Mouse (Mus musculus) cortical plate, adult 2 months (tissue): ENCODE measurements around the gene Abhd12.

ENCODE experiments used
- CTCF ChIP-seq: fragments of 200-500 bp; IDR thresholded peaks from 2 replicates; pipeline ENCODE4 v1.5.1; 2011; ENCODE audit warnings: mild to moderate bottlenecking, control low read depth, low read length; ENCODE audit not compliant: insufficient read depth; ENCODE audit errors: extremely low read depth
- POLR2A ChIP-seq: fragments of 200-500 bp; IDR thresholded peaks from 2 replicates; pipeline ENCODE4 v1.6.1; 2011; ENCODE audit warnings: mild to moderate bottlenecking, low read length, control low read depth; ENCODE audit not compliant: insufficient read depth; ENCODE audit errors: extremely low read depth

DNA sequence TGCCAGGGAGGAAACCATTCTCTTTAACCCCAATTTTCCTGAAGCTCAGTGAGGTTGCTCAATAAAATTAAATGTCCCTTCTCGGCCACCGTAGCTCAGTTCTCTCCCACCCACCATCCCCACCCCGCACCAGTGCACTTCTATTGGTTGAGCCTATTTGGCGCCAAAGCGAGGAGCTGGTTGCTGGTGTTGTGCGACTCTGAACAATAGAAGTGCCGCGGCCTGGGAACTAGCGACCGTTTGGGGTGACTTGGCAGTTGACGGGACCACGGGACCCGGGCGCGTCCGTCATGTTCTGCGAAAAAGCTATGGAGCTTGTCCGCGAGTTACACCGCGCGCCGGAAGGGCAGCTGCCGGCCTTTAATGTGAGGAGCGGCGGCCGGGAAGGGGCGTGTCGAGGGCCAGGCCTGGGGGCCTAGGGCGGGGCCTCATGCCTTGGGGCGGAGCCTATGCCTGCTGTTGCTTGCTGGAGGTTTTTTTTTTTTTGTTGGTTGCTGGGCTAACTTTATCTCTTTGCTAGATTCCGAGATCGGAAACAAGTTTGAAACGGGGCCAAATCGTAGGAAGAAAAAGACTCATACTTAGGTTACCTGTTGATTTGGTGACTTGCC, 5.0 kb upstream of the Abhd12 start:
- TF ChIP-seq CTCF (no peak), POLR2A (no peak)
